Mouse (Mus musculus) liver, adult (tissue): Measurements from ENCODE around the gene Colgalt1.

Experiments used
- GATA4 ChIP-seq: IDR thresholded peaks from 2 replicates; pipeline ENCODE4 v1.6.1; 2014; ENCODE audit warnings: mild to moderate bottlenecking, low read length; ENCODE audit not compliant: insufficient replicate concordance

The Colgalt1 gene

GRCm38 (mm10) chr8:71631897-71632296, 21.1 kb downstream of the Colgalt1 start:
- no peak for TF ChIP-seq GATA4

DNA sequence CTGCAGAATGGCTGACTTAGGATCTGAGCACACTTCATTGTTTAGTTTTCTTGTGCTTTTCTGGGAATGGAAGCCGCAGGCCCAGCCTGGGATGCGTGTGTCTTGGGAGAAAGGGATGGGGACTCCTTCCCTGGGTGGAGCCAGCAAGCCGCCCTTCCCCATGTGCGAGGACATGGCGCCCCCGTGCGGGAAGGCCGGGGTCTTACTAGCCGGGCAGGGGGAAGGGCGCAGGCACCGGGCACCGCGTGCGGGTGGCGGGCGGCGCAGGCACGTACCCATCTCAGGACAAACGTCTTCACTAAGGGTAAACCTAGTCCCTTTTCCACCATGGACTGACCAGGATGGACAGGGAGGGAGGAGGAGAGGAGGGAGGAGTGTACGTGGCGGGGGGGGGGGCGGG, 22.4 kb downstream of the Colgalt1 start:
- no peak for TF ChIP-seq GATA4

DNA sequence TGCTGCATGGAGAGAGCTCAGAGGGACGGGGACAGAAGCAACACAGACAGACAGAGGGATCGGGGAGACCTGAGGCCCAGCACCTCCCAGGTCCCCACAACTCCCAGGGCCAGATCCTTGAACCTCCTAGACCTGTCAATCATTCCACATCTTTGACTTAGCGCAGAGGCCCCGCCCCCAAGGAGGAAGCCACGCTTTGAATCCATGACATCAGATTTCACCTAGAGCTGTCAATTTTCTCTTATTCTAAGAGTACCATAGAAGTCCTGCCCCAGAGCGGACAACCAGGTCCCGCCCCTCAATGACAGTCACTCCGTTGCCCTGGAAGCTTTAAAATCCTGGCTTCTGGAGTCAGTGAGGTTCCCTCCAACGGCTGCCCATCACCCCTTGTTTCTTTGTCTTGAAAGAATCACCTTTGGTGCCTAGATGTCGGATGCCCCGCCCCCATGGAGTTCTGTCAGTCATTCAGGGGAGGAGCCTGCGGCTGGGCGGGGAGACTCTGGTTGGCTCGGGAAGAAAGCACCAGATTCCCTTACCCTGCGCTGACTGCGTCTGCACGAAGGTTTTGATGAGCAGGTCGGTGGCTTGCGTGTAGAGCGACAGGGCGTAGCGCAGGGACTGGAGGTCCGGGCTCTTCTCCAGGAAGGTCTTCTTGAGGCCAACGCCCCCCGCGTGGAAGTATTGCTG, 23.3 kb downstream of the Colgalt1 start:
- TF ChIP-seq GATA4, result no peak

- no peak for TF ChIP-seq GATA4
Measured at GRCm38 (mm10) chr8:71637149-71638095, 26.6 kb downstream of the Colgalt1 start.

- TF ChIP-seq GATA4, result no peak
Measured at GRCm38 (mm10) chr8:71638321-71638720, 27.5 kb downstream of the Colgalt1 start.

GRCm38 (mm10) chr8:71639318-71639717, 28.5 kb downstream of the Colgalt1 start:
- no peak for TF ChIP-seq GATA4

DNA sequence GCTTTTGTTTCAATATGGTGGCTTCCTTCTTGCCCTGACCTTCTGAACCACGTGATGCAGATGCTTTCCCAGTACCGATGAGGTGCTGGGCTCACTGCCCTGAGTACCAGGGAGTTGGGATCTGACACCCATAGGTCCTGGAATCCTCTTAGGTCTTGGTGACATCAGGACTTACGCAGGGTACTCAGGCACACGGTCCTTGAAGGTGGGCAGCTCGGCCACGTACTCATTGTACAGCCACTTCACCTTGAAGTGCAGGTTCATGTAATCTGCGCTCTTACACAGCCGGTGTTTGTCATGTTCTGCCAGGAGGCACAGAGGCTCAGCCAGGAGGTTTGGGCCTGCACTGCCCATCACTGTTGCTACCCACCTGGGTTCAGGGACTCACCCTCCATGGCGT, 34.7 kb downstream of the Colgalt1 start:
- TF ChIP-seq GATA4, result no peak

DNA sequence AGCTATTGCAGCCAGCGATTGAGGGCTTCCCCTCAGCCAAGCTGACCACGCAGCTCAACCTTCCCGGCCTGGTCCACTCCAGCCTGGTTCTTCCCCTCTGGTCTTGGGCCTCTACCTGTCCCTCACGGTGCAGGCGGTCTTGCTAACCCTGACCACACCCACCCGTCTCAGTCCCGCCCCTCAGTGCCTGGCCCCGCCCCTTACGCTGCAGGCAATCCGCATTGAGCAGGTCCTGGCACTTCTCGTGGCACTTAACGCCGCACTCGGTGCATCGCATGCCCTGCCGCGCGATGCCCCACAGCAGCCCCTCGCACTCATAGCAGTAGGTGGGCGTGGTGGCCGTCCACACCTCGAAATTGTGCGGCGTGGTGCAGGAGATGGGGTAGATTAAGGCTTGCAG, 43.8 kb downstream of the Colgalt1 start:
- no peak for TF ChIP-seq GATA4

DNA sequence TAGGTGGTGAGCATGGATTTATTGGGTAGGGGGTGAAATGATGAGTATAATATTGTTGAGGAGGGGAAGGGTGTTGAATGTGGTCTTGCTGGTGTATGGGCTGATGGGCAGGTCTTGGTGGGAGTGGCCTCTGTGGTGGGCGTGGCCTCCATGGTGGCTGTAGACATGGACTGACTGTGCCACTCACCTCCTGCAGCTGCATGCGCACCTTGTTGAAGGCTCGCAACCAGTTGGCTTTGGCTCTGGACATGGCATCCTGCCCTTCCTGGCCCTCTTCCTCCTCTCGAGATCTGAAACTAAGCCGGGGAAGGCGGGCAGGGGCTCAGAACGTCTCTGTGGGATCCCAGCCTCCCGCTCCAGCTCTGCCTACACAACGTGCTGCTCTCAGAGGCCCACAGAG, 47.0 kb downstream of the Colgalt1 start:
- TF ChIP-seq GATA4, result no peak

DNA sequence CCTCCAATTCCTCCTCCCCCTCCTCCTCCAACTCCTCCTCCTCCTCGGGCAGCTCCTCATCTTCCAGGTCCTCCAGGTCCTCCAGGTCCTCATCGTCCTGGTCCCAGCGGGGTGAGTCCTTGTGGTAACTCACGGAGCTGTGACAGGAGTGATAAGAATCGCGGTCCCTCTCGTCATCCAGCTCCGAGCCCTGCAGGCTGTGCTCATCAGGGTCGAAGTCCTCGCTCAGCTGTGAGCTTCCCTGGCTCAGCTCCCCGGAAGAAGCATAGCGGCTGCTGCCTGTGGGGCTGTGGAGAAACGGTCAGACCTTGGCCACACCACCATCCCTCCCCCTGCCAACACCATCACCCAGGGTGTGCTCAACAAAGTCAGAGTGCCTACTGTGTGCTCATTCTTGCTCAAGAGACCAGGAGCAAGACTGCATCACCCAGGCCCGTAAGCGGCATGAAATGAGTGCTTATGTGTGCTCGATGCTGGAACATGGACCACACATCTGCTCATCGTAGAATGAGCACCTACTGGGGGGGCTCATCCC, 47.8 kb downstream of the Colgalt1 start:
- TF ChIP-seq GATA4, result no peak

DNA sequence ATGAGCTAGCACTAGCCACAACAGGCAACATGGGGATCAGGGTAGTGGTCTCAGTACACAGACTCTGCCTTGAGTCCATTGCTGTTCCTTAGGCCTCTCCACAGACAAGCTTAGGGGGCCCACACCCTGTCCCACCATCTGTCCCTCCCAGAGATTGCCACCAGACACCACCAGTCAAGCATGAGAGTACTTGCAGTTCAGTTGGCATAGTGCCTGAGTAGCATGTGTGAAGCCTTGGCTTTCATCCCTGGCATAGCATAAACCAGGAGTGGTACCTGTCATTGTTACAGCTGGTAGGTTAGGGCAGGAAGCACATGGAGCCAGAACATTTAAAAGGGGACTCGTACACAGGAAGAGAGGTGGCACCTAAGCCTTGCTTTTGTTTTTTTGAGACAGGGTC, 49.0 kb downstream of the Colgalt1 start:
- no peak for TF ChIP-seq GATA4

GRCm38 (mm10) chr8:71660325-71661120, 49.7 kb downstream of the Colgalt1 start:
- no peak for TF ChIP-seq GATA4

DNA sequence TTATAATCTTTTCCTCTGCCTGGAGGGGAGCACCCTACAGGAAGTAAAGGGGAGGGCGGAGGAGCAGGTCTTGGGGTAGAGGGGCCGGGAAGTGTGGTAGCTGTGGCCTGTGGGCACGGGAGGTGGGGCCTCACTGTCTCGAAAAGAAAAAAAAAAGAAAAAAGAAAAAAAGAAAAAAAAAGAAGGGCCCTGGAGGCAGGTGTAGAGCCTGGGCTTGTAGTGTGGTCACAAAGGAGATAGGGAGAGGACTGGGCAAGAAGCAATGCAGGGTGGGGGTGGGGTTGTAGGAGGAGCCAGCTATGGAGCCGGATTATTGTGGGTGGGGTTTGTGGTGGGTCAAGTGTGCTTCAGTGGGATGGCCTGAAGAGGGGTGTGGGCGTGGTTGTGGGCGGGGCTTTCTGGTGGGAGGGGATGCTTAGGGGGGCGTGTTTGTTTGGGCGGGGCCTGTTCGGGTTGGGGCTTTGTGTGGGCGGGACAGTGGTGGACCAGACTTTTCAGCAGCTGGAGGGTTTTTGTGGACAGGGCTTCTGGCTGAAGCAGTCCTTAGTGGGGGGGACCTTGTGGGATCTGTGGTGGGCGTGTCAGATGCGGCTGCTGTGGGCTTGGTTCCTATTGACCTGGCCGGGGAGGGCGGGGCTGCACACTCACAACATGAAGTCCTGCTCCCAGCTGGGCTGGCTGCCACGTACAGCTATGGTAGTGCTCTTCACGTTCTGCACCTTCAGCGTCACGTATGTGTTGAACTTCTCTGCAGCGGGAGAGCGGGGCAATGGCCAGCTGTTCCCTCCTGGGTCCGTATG, 54.7 kb downstream of the Colgalt1 start:
- no peak for TF ChIP-seq GATA4

DNA sequence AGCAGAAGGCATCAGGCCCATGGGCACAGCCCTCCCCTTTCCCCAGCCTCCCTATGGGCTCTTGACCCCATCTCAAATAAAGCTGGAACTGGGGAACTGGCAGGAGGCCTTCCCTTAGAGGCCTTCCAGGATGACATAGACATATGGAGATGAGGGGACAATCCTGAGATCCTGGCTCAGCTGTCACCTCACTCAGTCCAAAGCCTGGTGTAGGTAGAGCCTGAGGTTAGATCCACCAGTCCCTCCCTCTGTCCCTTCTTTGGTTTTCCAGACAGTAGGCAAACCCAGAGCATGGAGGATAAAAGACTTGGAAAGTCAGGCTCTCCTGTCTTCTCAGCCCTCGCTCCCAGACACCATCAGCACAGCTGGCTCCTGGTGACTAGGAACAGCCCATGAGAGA, 56.1 kb downstream of the Colgalt1 start:
- TF ChIP-seq GATA4, result no peak
